ENCODE assay signal across 19 mouse cellular contexts in the genomic region with DNA sequence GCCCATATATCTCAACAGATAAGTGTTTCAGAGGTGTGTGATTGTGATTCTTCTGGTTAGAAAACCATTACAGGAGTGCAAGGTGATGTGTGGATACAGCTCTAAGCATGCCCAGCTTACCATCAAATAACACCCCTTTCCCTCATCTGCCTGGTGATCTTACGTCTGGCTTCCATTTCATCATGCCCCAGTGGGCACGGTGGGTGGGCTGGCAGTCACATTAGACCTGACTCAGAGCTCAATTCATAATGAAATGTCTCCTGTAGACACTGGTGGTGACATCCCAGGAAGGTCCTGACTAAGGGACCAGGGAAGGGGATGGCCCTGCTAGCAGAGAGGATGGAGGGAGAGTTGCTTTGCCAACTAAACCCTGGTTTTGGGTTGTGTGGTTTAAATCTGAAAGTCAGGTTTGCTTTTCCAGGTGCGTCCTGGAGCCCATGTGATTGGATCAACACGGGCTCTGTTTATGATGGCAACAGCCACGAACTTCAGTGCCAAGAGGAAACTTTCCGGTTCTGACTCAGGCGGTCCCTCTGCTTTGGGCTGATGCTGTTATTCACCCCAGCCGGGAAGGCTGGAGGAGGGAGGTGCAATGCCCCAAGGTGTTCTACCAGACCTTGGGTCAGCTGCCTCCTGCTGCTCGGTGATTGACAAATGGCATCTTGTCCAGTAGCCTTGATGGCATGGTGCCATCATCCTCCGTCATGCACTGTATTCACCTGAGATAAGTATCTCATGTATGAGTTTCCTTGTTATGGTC. TPM values are rescaled to one million over a fixed set of nuclear protein-coding genes. Genes with fewer than 3 reads are reported as not detected.
DNase-seq lines count a peak whose midpoint lies in the region; ATAC-seq and TF ChIP-seq lines count a peak whose summit lies in the region.
"Had no signal": no experiment of that assay in that cellular context is flagged by ENCODE, and none has a peak within 500 bp of the region (broad histone marks: within the 10 kb centered on the region; RNA-seq: fewer than 3 reads in every experiment).

No protein-coding gene starts in this region.

- no peak overlapping the region for H3K9ac ChIP-seq in limb, embryonic 15.5 days
- H3K9ac ChIP-seq in intestine, embryonic 15.5 days = no peak overlapping the region
- H3K9ac ChIP-seq: embryonic facial prominence, embryonic 12.5 days; heart, embryonic 12.5 days; hindbrain, embryonic 15.5 days had no signal

- H3K4me3 ChIP-seq in kidney, adult 2 months (ENCODE audit: insufficient read depth, low read depth, low read length) = no peak overlapping the region
- H3K4me3 ChIP-seq in limb, embryonic 15.5 days = no peak overlapping the region
- H3K4me3 ChIP-seq in intestine, embryonic 15.5 days (replicated peaks) = no peak overlapping the region
- H3K4me3 ChIP-seq: embryonic facial prominence, embryonic 12.5 days; forebrain, embryonic 10.5 days; heart, embryonic 12.5 days; hindbrain, embryonic 10.5 days; hindbrain, embryonic 15.5 days had no signal

- H3K36me3 ChIP-seq in kidney, adult 2 months (ENCODE audit: control insufficient read depth, insufficient read depth, low read length) = no peaks in the 10 kb centered on the region
- H3K36me3 ChIP-seq in limb, embryonic 15.5 days = no peaks in the 10 kb centered on the region
- H3K36me3 ChIP-seq in intestine, embryonic 15.5 days = no peaks in the 10 kb centered on the region
- H3K36me3 ChIP-seq: embryonic facial prominence, embryonic 12.5 days; forebrain, embryonic 10.5 days; heart, embryonic 12.5 days; hindbrain, embryonic 10.5 days; hindbrain, embryonic 15.5 days had no signal

- peak; percentile 23 for ATAC-seq in Patski
- ATAC-seq in limb, embryonic 15.5 days (ENCODE audit: insufficient number of reproducible peaks, low FRiP score, low TSS enrichment, low read depth) = peak; percentile 53
- ATAC-seq in intestine, embryonic 15.5 days = no peak
- ATAC-seq: forebrain, embryonic 14.5 days had no signal

- H3K27ac ChIP-seq in kidney, adult 2 months (ENCODE audit: insufficient read depth, low read depth, low read length) = no peak overlapping the region
- peak overlapping the region; percentile 11; the same call in 1 of the 2 replicates for H3K27ac ChIP-seq in limb, embryonic 15.5 days
- H3K27ac ChIP-seq in intestine, embryonic 15.5 days = no peak overlapping the region
- H3K27ac ChIP-seq: embryonic facial prominence, embryonic 12.5 days; forebrain, embryonic 10.5 days; hindbrain, embryonic 10.5 days; hindbrain, embryonic 15.5 days had no signal

- H3K9me3 ChIP-seq in limb, embryonic 15.5 days = no peaks in the 10 kb centered on the region
- H3K9me3 ChIP-seq in intestine, embryonic 15.5 days = no peaks in the 10 kb centered on the region
- H3K9me3 ChIP-seq: embryonic facial prominence, embryonic 12.5 days; forebrain, embryonic 10.5 days; heart, embryonic 12.5 days; hindbrain, embryonic 10.5 days; hindbrain, embryonic 15.5 days had no signal

- no peak for TF ChIP-seq POLR2A in kidney, adult 2 months (IDR thresholded peaks at IDR 0.05; ENCODE audit: low read depth, low read length)

- TF ChIP-seq CTCF in kidney, adult 2 months (conservative IDR thresholded peaks at IDR 0.05; ENCODE audit: insufficient read depth, insufficient read length, low read depth, low read length) = no peak
- no peak for TF ChIP-seq CTCF in Patski (IDR thresholded peaks at IDR 0.05)

- in situ Hi-C loops in Patski (cut with MboI; ENCODE audit: low pct_unique_long_range_greater_than_20kb) = no loop called here

- H3K4me2 ChIP-seq in limb, embryonic 15.5 days = no peak overlapping the region
- no peak overlapping the region for H3K4me2 ChIP-seq in intestine, embryonic 15.5 days (replicated peaks)
- H3K4me2 ChIP-seq: embryonic facial prominence, embryonic 12.5 days; heart, embryonic 12.5 days; hindbrain, embryonic 15.5 days had no signal

- H3K27me3 ChIP-seq in kidney, adult 2 months (replicated peaks; ENCODE audit: control insufficient read depth, insufficient read depth, low read length) = no peaks in the 10 kb centered on the region
- H3K27me3 ChIP-seq in Patski = no peaks in the 10 kb centered on the region
- H3K27me3 ChIP-seq in limb, embryonic 15.5 days = peaks cover 3% of the 10 kb centered on the region; the same call in 1 of the 2 replicates
- H3K27me3 ChIP-seq in intestine, embryonic 15.5 days (replicated peaks) = no peaks in the 10 kb centered on the region; the same call in 1 of the 2 replicates
- H3K27me3 ChIP-seq: hindbrain, embryonic 15.5 days had no signal

- POLR2A ChIA-PET in Patski (lab: Charles Lee) = no interaction called here

- 60% methylated on average over 10 of the region's 10 CpGs for WGBS in kidney, adult 2 months
- 55% methylated on average over 10 of the region's 10 CpGs for WGBS in limb, embryonic 15.5 days
- 81% methylated on average over 10 of the region's 10 CpGs for WGBS in intestine, embryonic 15.5 days

- CTCF ChIA-PET in Patski (lab: Charles Lee) = no interaction called here

- H3K4me1 ChIP-seq in kidney, adult 2 months (ENCODE audit: control insufficient read depth, insufficient read depth, low read length) = no peaks in the 10 kb centered on the region
- peaks cover 2% of the 10 kb centered on the region; the same call in 1 of the 2 replicates for H3K4me1 ChIP-seq in limb, embryonic 15.5 days
- no peaks in the 10 kb centered on the region for H3K4me1 ChIP-seq in intestine, embryonic 15.5 days (replicated peaks)
- H3K4me1 ChIP-seq: embryonic facial prominence, embryonic 12.5 days; hindbrain, embryonic 15.5 days had no signal

- DNase-seq in kidney, adult 2 months = peak; percentile 28
- no peak for DNase-seq in kidney, adult 8-10 months
- DNase-seq in urinary bladder, postnatal 14 days (ENCODE audit: low spot score) = peak; percentile 68
- DNase-seq in urinary bladder, postnatal 25 days (ENCODE audit: low spot score) = no peak
- DNase-seq in Patski (ENCODE audit: low read depth, low spot score) = no peak
- no peak for DNase-seq in frontal cortex, adult 2 months (ENCODE audit: extremely low spot score in 1 of 2, low spot score in 1 of 2)
- DNase-seq: adrenal gland, adult 2 months; adrenal gland, postnatal 25 days; cerebellum, adult 2 months; embryo, embryonic 11 days; gastrocnemius, postnatal 10 days had no signal

RNA-seq across cellular contexts. Expression of gene Plcg2, which starts 9.7 kb away (rescaled TPM):
- 10.7 and 12.5 TPM in 2 replicates for polyA plus RNA-seq in kidney, adult 2 months (2012; rRNA removed)
- polyA plus RNA-seq in Patski (2021) = 7.6 TPM
- 3.8 and 4.6 TPM in 2 replicates for polyA plus RNA-seq in limb, embryonic 15.5 days (2015; fragmentation: Nextera tagmentation; extraction: Ambion mirVana)
- polyA plus RNA-seq in intestine, embryonic 15.5 days (2015; fragmentation: Nextera tagmentation; extraction: Ambion mirVana) = 4.1 and 4.2 TPM in 2 replicates
- polyA plus RNA-seq in frontal cortex, adult 2 months (2012; rRNA removed) = 2.4 and 3.0 TPM in 2 replicates

Comparison
In these comparisons a context has a peak if more than half of its experiments do, and no peak if none do; other contexts are left out.
1. DNase-seq: peak in kidney, adult 2 months (single experiment) and urinary bladder, postnatal 14 days (single experiment); none in kidney, adult 8-10 months (0 of 2), urinary bladder, postnatal 25 days (single experiment), Patski (single experiment) and frontal cortex, adult 2 months (0 of 2).